Mouse (Mus musculus) midbrain, embryonic 10.5 days (tissue): Measurements from ENCODE around the gene Csf1. TPM values are rescaled to one million over a fixed set of nuclear protein-coding genes. Genes with fewer than 3 reads are reported as not detected.

ENCODE experiments used
- DNase-seq: peaks from one replicate; pipeline ENCODE4 v3.0.0-alpha.2; 2017; ENCODE audit warnings: low spot score
- H3K27ac ChIP-seq: fragments of 300-500 bp; sonication (generic); replicated peaks from 2 replicates; pipeline ENCODE4 v1.5.1; 2016; ENCODE audit warnings: mild to moderate bottlenecking
- H3K27me3 ChIP-seq: fragments of 300-500 bp; sonication (generic); 2 replicates; pipeline ENCODE4 v1.6.1; 2016; ENCODE audit warnings: low read depth, mild to moderate bottlenecking; ENCODE audit not compliant: poor library complexity, severe bottlenecking
- H3K36me3 ChIP-seq: fragments of 300-500 bp; sonication (generic); 2 replicates; pipeline ENCODE4 v1.6.1; 2016; ENCODE audit warnings: mild to moderate bottlenecking, moderate library complexity
- H3K4me1 ChIP-seq: fragments of 300-500 bp; sonication (generic); 2 replicates; pipeline ENCODE4 v1.6.1; 2016
- H3K4me3 ChIP-seq: fragments of 300-500 bp; sonication (generic); 2 replicates; pipeline ENCODE4 v1.5.1; 2016; ENCODE audit warnings: mild to moderate bottlenecking, moderate library complexity
- H3K9me3 ChIP-seq: fragments of 300-500 bp; sonication (generic); replicated peaks from 2 replicates; pipeline ENCODE4 v1.6.1; 2016; ENCODE audit warnings: mild to moderate bottlenecking
- WGBS: fragments of 180-500 bp; shearing (Covaris S2); methylation state at CpG from one replicate; pipeline ENCODE4 v1.1.7; 2016; 5-methylcytosine and 5-hydroxymethylcytosine counted together
- polyA plus RNA-seq: library from polyadenylated mRNA; unstranded; fragments of >200 nt; fragmentation: Nextera tagmentation; extraction: Ambion mirVana; gene quantifications from 2 replicates; pipeline ENCODE4 v1.2.1, GENCODE M21; 2016

The Csf1 gene
- polyA plus RNA-seq, 1 experiment from 2014 or later: 6.5 TPM

DNA sequence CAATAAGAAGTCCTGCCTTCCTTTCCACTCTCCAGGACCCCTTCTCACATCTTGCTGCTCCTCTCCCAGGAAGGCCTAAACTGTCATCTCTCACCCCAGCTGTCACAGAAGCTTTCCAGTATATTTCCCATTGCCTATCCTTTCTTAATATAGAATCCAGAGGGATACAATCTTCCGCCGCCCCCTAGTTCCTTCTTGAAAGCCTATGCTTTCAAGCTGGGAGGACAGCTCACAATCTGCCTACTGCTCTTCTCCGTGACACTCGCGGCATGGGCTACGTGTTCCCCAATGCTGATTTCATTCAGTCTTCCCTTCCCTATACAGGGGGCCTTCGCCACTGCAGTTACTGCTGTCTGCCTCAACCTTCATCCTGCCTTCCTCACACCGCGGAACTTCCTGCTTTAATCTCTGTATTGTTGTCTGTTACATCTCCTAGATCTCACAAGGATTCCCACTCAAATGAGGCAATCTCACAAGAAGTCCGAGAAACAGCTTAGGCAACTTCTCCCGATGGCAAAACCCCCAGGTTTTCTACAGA is 30.6 kb upstream of the Csf1 start:
- Histone ChIP-seq H3K9me3 (no peaks in the 10 kb centered on the region), H3K4me3 (no peak overlapping the region), H3K27ac (no peak overlapping the region), H3K36me3 (no peaks in the 10 kb centered on the region), H3K4me1 (peaks cover 65% of the 10 kb centered on the region), H3K27me3 (no peaks in the 10 kb centered on the region; the same call in 1 of the 2 replicates)
- no peak for DNase-seq
- WGBS: 89% methylated on average over 11 of the region's 11 CpGs

DNA sequence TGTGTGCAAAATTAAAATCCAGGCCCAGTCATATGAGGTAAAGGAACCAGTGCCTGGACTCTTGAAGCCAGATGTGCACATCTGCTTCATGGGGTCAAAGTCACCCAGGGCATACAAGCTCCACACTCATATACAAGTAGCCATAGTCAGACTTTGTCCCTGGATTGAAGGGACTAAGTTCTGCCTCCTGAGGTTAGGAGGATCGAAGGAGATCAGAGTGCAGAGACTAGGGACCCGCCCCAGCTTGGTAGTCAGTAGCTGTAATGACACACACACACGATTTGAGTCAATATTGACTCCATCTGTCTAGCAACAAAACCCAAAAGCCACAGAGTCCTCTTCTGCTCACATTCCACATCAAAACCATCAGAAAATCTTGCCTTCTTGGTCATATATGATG is 30.0 kb upstream of the Csf1 start:
- Histone ChIP-seq H3K27me3 (no peaks in the 10 kb centered on the region; the same call in 1 of the 2 replicates), H3K9me3 (no peaks in the 10 kb centered on the region), H3K27ac (peak overlapping the region; percentile 81; the same call in 1 of the 2 replicates), H3K36me3 (no peaks in the 10 kb centered on the region), H3K4me1 (peaks cover 65% of the 10 kb centered on the region), H3K4me3 (no peak overlapping the region)
- WGBS: 90% methylated on average over 3 of the region's 3 CpGs
- DNase-seq: no peak

GRCm38 (mm10) chr3:107788885-107789284 is 28.6 kb upstream of the Csf1 start:
- 72% methylated on average over 3 of the region's 3 CpGs for WGBS
- Histone ChIP-seq H3K9me3 (no peaks in the 10 kb centered on the region), H3K36me3 (no peaks in the 10 kb centered on the region), H3K27me3 (no peaks in the 10 kb centered on the region; the same call in 1 of the 2 replicates), H3K27ac (peak overlapping the region; percentile 81), H3K4me3 (no peak overlapping the region), H3K4me1 (peaks cover 59% of the 10 kb centered on the region)
- no peak for DNase-seq

DNA sequence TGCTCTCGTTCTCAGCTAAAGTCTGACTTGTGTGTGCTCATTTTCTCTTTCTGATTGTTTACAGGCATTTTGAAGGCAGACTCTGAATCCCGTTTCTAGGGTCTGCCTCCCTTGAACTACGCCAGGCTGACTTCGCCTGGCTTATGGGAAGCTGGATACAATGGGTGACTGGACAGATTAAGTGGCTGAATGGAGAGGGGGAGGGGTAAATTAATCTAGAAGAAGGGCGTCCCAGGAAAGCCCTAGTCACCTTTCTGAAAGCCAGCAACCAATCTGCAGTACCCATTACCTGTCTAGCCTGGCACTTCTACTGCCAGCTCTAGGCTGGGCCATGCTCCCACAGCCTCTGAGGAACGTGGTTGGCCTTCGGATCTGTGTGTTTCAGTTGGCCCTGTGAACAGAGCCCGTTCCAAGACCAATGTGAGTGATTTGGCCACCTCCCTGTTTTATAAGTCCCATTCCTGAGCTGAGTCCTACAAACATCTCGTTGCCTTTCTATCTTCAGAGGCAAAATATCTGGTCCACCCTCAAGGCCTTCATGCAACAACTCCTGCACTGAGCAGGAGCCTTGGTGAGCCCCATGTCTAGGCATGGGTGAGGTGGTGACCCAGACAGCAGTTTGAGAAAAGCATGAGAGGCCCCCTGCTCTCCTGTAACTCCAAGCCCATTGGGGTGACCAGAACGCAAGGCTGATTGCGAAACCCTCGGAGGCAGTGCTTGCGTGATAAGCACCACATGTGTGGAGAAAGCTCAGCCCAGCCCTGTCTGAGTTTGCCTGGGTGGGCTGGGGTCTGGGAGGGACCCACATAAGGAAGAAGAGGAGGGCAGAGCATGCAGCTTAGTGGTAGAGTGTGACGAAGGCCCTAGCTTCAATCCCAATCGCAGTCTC is 27.6 kb upstream of the Csf1 start:
- peak overlapping the region; percentile 5; the same call in 1 of the 2 replicates for H3K4me3 ChIP-seq
- no peaks in the 10 kb centered on the region for H3K36me3 ChIP-seq
- H3K4me1 ChIP-seq: peaks cover 51% of the 10 kb centered on the region
- no peaks in the 10 kb centered on the region for H3K9me3 ChIP-seq
- peak overlapping the region; percentile 81 for H3K27ac ChIP-seq
- WGBS: 64% methylated on average over 15 of the region's 15 CpGs
- no peaks in the 10 kb centered on the region; the same call in 1 of the 2 replicates for H3K27me3 ChIP-seq
- peak; percentile 36 for DNase-seq

DNA sequence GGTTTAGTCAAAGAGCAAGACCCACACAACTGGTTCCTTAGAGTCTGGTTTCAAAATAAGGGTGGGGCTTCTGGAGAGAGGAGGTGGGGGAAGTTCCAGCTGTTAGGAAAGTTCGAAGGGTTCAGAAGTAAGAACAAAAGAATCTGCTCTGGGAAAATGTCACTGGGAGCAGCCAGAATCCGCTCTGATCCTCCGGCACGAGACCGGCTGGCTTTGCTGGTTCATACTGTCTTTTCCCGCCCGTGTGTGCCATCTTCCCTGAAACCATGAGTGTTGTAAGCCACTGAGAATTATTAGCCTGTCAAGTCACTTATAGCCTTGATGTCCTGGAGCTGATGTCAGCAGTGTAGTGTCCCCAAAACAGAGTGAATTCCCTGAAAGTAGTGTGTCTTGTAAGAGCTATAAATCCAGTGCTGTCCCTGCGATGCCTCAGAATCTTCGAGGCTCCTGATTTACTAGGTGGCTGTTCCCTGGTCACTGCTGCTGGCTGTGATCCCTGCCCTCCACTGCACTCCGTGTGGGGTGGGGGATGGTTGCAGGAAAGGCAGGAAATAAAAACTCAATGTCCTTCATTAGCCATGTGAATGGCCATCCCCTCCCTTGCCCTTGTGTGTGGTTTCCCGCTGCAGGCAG is 26.8 kb upstream of the Csf1 start:
- H3K9me3 ChIP-seq: no peaks in the 10 kb centered on the region
- H3K4me3 ChIP-seq: peak overlapping the region; percentile 5; the same call in 1 of the 2 replicates
- H3K36me3 ChIP-seq: no peaks in the 10 kb centered on the region
- peak; percentile 40 for DNase-seq
- H3K4me1 ChIP-seq: peaks cover 48% of the 10 kb centered on the region
- peak overlapping the region; percentile 81 for H3K27ac ChIP-seq
- no peaks in the 10 kb centered on the region; the same call in 1 of the 2 replicates for H3K27me3 ChIP-seq
- WGBS: 51% methylated on average over 11 of the region's 11 CpGs

- Histone ChIP-seq H3K4me1 (peaks cover 44% of the 10 kb centered on the region), H3K27me3 (no peaks in the 10 kb centered on the region; the same call in 1 of the 2 replicates), H3K9me3 (no peaks in the 10 kb centered on the region), H3K36me3 (no peaks in the 10 kb centered on the region), H3K27ac (no peak overlapping the region), H3K4me3 (no peak overlapping the region)
- DNase-seq: no peak
- 92% methylated on average over 1 of the region's 1 CpGs for WGBS
Observed at GRCm38 (mm10) chr3:107786344-107786743, 26.1 kb upstream of the Csf1 start.

DNA sequence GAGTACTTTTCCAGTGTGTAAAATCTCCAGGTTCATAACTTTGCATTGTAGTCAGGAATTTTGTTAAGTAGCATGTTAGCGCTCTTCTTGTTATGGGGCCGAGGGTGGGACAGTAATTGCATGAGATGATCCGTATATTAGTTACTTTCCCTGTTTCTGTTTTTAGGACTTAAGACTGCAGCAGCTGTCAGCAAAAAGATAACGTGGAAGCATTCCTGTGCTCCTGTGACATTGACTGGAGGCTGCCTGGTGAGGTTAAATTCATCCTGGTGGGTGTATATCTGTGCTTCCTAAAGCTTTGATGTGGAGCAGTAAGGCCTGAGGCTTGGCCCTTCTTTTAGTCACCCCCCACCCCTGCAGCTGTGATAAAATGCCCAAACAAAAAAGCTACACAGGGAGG is 25.3 kb upstream of the Csf1 start:
- Histone ChIP-seq H3K27ac (no peak overlapping the region), H3K4me3 (no peak overlapping the region), H3K36me3 (no peaks in the 10 kb centered on the region), H3K4me1 (peaks cover 40% of the 10 kb centered on the region), H3K27me3 (no peaks in the 10 kb centered on the region), H3K9me3 (no peaks in the 10 kb centered on the region)
- DNase-seq: no peak
- WGBS: 90% methylated on average over 4 of the region's 4 CpGs

DNA sequence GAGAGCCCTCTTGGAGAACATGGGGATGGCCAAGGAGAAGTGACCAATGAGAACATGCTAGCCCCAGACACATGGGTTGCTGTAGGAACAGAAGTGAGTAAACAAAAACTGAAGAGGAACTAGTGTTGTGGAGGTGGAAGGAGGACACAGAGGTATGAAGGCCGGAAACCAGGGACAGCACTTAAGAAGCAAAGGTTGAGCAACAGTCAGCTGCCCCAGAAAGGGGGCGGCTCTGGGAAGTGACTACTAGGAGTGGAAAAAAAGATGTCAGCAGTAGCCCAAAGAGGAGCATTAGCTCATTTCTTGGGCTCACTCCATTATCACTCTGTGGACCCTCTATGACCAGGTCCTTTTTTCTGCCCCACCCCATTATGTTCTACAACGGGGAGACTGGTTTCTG is 23.0 kb upstream of the Csf1 start:
- H3K9me3 ChIP-seq: no peaks in the 10 kb centered on the region
- H3K4me3 ChIP-seq: no peak overlapping the region
- no peak overlapping the region for H3K27ac ChIP-seq
- WGBS: 100% methylated on average over 3 of the region's 3 CpGs
- no peak for DNase-seq
- H3K36me3 ChIP-seq: no peaks in the 10 kb centered on the region
- H3K27me3 ChIP-seq: no peaks in the 10 kb centered on the region
- H3K4me1 ChIP-seq: peaks cover 23% of the 10 kb centered on the region

DNA sequence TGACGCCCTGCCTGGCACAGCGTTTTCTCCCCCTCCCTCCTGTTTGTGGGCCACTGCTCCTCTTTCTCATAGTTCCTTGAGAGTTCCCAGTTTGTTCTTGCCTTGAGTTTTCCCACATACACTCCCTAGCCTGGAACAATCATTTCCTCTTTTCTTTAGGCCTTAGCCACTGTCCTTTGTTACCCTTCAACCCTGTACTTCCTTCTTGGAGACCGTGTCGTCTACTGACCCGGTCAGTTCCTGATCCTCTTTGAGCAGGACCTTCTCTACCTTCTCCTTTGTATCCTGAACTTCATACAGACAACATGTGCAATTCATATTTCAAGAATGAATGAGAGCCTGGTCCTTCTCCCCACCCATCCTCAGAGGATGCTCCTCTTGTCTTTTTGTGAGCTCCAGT is 21.0 kb upstream of the Csf1 start:
- H3K9me3 ChIP-seq: no peaks in the 10 kb centered on the region
- no peak overlapping the region for H3K4me3 ChIP-seq
- H3K27me3 ChIP-seq: no peaks in the 10 kb centered on the region
- DNase-seq: no peak
- WGBS: 93% methylated on average over 5 of the region's 5 CpGs
- H3K4me1 ChIP-seq: peaks cover 10% of the 10 kb centered on the region
- no peaks in the 10 kb centered on the region for H3K36me3 ChIP-seq
- no peak overlapping the region for H3K27ac ChIP-seq

DNA sequence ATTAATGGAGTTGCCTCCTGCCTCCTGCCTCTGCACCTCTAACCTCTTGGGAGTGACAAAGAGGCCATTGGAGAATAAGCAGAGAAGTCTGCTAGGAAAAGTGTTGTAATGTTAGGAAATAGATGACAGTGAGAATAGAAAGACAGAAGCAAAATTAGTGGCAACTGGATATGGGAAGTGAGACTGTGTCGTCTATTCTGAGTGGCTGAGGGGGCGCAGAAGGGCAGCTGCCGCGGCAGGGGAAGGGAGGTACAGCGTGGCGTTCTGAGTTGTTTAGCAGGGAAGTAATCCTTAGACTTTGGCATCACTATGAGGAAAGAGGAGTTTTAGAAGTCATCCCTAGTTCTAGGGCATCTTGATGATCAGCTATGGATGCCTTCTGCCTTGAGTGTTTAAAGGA is 17.7 kb upstream of the Csf1 start:
- Histone ChIP-seq H3K27me3 (0 out of 2 replicates have a peak, but pooled peaks cover 4% of the 10 kb centered on the region), H3K27ac (no peak overlapping the region), H3K36me3 (no peaks in the 10 kb centered on the region), H3K4me1 (peaks cover 25% of the 10 kb centered on the region), H3K9me3 (no peaks in the 10 kb centered on the region), H3K4me3 (no peak overlapping the region)
- no peak for DNase-seq
- 91% methylated on average over 6 of the region's 6 CpGs for WGBS

DNA sequence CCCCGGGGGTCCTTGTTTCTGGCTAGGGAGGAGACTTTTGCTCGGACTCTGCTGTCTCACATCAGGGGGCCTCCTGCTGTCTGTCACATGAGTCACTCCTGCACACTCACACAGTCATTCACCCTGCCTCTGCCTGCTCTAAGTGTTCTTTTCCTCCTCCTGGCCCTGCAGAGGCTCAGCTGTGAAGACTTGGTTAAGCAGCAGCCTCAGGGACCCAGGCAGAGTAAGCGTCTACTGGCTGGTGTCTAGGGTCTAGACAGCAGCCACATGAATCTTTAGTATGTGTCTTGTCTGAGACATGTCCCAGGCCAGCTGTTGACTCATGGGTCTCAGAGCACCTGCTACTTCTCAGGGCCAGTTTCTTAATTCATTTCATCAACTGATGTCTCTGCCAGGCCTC is 16.0 kb upstream of the Csf1 start:
- no peaks in the 10 kb centered on the region for H3K9me3 ChIP-seq
- no peaks in the 10 kb centered on the region for H3K36me3 ChIP-seq
- H3K4me1 ChIP-seq: peaks cover 22% of the 10 kb centered on the region
- DNase-seq: no peak
- no peak overlapping the region for H3K4me3 ChIP-seq
- H3K27ac ChIP-seq: peak overlapping the region; percentile 49
- WGBS: 33% methylated on average over 3 of the region's 3 CpGs
- 0 out of 2 replicates have a peak, but pooled peaks cover 4% of the 10 kb centered on the region for H3K27me3 ChIP-seq

DNA sequence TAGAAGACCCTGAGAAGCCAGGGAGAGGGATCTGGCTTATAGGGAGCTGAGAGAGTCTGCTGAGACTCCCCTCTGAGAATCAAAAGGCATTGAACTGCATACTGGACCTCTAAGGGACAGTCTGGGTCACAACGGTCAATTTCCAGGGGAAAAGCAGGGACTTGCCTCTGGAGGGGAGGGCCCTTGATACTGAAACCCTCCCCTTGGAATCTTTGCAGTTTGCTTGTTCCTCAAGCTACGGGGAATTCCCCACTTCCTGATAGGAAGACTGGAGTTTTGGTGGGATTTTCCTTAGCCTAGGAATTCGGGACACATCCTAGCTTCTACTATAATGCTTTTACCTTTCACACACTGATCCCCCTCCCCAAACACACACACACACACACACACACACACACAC is 15.5 kb upstream of the Csf1 start:
- 60% methylated on average over 3 of the region's 3 CpGs for WGBS
- Histone ChIP-seq H3K9me3 (no peaks in the 10 kb centered on the region), H3K27ac (0 out of 2 replicates have a peak overlapping the region, but pooled peaks have one; percentile 49), H3K36me3 (no peaks in the 10 kb centered on the region), H3K27me3 (0 out of 2 replicates have a peak, but pooled peaks cover 4% of the 10 kb centered on the region), H3K4me1 (peaks cover 22% of the 10 kb centered on the region), H3K4me3 (no peak overlapping the region)
- no peak for DNase-seq
